Mouse (Mus musculus) MEL (cell line): Measurements from ENCODE around the gene Ppp6c. TPM values are rescaled to one million over a fixed set of nuclear protein-coding genes. Genes with fewer than 3 reads are reported as not detected.

ENCODE experiments used
- DNase-seq: peaks from one replicate; pipeline ENCODE4 v3.0.0; 2011; ENCODE audit warnings: low read depth, low spot score
- H3K27ac ChIP-seq: 2 replicates; pipeline ENCODE4 v1.5.1; 2012; ENCODE audit warnings: low read depth, mild to moderate bottlenecking, control low read depth, low read length, moderate library complexity; ENCODE audit not compliant: control insufficient read depth
- H3K27me3 ChIP-seq, 2 experiments: fragments of 150-350 bp in 1 of 2; sonication (generic) in 1 of 2; 2 replicates each; pipeline ENCODE4 v1.6.1; 2012; ENCODE audit warnings: low read length in 2 of 2, mild to moderate bottlenecking in 2 of 2, improper control_type of control experiment in 1 of 2, moderate library complexity in 1 of 2; ENCODE audit not compliant: insufficient read depth in 2 of 2, control insufficient read depth in 1 of 2
- H3K36me3 ChIP-seq, 2 experiments: 2 replicates each; pipeline ENCODE4 v1.6.1; 2012 to 2014; ENCODE audit warnings: low read length in 2 of 2, improper control_type of control experiment in 1 of 2, inconsistent platforms in 1 of 2, mild to moderate bottlenecking in 1 of 2; ENCODE audit not compliant: insufficient read depth in 2 of 2, control insufficient read depth in 1 of 2
- H3K4me1 ChIP-seq, 2 experiments: fragments of 150-350 bp in 1 of 2; sonication (generic) in 1 of 2; 2 replicates each; pipeline ENCODE4 v1.6.1; 2012; ENCODE audit warnings: low read length in 2 of 2, improper control_type of control experiment in 1 of 2, mild to moderate bottlenecking in 1 of 2; ENCODE audit not compliant: insufficient read depth in 2 of 2, control insufficient read depth in 1 of 2
- H3K4me3 ChIP-seq, 2 experiments: fragments of 150-350 bp in 1 of 2; sonication (generic) in 1 of 2; 2 replicates each; pipeline ENCODE4 v1.5.1; 2012; ENCODE audit warnings: low read depth in 2 of 2, low read length in 2 of 2, mild to moderate bottlenecking in 2 of 2, moderate library complexity in 2 of 2, control low read depth in 1 of 2, improper control_type of control experiment in 1 of 2; ENCODE audit not compliant: control insufficient read depth in 1 of 2, insufficient read depth in 1 of 2
- H3K79me2 ChIP-seq: 2 replicates; pipeline ENCODE4 v1.6.1; 2012; ENCODE audit warnings: mild to moderate bottlenecking, low read length, moderate library complexity; ENCODE audit not compliant: control insufficient read depth, poor library complexity, insufficient read depth
- H3K9ac ChIP-seq: 2 replicates; pipeline ENCODE4 v1.6.1; 2012; ENCODE audit warnings: low read depth, mild to moderate bottlenecking, control low read depth, low read length, moderate library complexity; ENCODE audit not compliant: control insufficient read depth, poor library complexity, severe bottlenecking
- H3K9me3 ChIP-seq: fragments of 150-350 bp; sonication (generic); replicated peaks from 2 replicates; pipeline ENCODE4 v1.6.1; 2012; ENCODE audit warnings: mild to moderate bottlenecking, low read length, improper control_type of control experiment, moderate library complexity; ENCODE audit not compliant: insufficient read depth
- BHLHE40 ChIP-seq: IDR thresholded peaks from 2 replicates; pipeline ENCODE4 v1.6.1; 2012; ENCODE audit warnings: low read depth, mild to moderate bottlenecking, inconsistent platforms, low read length, improper control_type of control experiment, borderline replicate concordance
- CHD1 ChIP-seq: IDR thresholded peaks from 2 replicates; pipeline ENCODE4 v1.6.1; 2012; ENCODE audit warnings: low read depth, mild to moderate bottlenecking, inconsistent platforms, low read length, improper control_type of control experiment
- CTCF ChIP-seq, 3 experiments: IDR thresholded peaks in 2 of 3; conservative IDR thresholded peaks in 1 of 3; 2 replicates each; pipeline ENCODE4 v1.5.1; 2011 to 2012; ENCODE audit warnings: low read length in 3 of 3, low read depth in 2 of 3, mild to moderate bottlenecking in 2 of 3, improper control_type of control experiment in 1 of 3, inconsistent platforms in 1 of 3, mixed read lengths in 1 of 3, moderate library complexity in 1 of 3; ENCODE audit not compliant: control insufficient read depth in 1 of 3, insufficient read depth in 1 of 3, poor library complexity in 1 of 3, severe bottlenecking in 1 of 3
- ELF1 ChIP-seq: IDR thresholded peaks from 2 replicates; pipeline ENCODE4 v1.6.1; 2014; ENCODE audit warnings: low read depth, mild to moderate bottlenecking, inconsistent platforms, low read length, improper control_type of control experiment, moderate library complexity
- GABPA ChIP-seq: IDR thresholded peaks from 2 replicates; pipeline ENCODE4 v1.6.1; 2012; ENCODE audit warnings: low read depth, mild to moderate bottlenecking, inconsistent platforms, low read length, improper control_type of control experiment, moderate library complexity
- GATA1 ChIP-seq: IDR thresholded peaks from 2 replicates; pipeline ENCODE4 v1.6.1; 2011; ENCODE audit warnings: low read depth, low read length, improper control_type of control experiment
- HCFC1 ChIP-seq: IDR thresholded peaks from 2 replicates; pipeline ENCODE4 v1.6.1; 2012; ENCODE audit warnings: low read depth, mild to moderate bottlenecking, inconsistent platforms, low read length, improper control_type of control experiment, moderate library complexity
- MAFK ChIP-seq: IDR thresholded peaks from 2 replicates; pipeline ENCODE4 v1.6.1; 2011; ENCODE audit warnings: low read depth, mild to moderate bottlenecking, low read length, improper control_type of control experiment, borderline replicate concordance
- MAX ChIP-seq: IDR thresholded peaks from 2 replicates; pipeline ENCODE4 v1.6.1; 2011; ENCODE audit warnings: low read length, improper control_type of control experiment
- MAZ ChIP-seq: IDR thresholded peaks from 2 replicates; pipeline ENCODE4 v1.6.1; 2012; ENCODE audit warnings: low read depth, mild to moderate bottlenecking, inconsistent platforms, low read length, improper control_type of control experiment
- MEF2A ChIP-seq: IDR thresholded peaks from 2 replicates; pipeline ENCODE4 v1.6.1; 2014; ENCODE audit warnings: low read depth, mild to moderate bottlenecking, inconsistent platforms, low read length, improper control_type of control experiment; ENCODE audit not compliant: poor library complexity, insufficient replicate concordance, severe bottlenecking; ENCODE audit errors: extremely low read depth
- MXI1 ChIP-seq: IDR thresholded peaks from 2 replicates; pipeline ENCODE4 v1.6.1; 2011; ENCODE audit warnings: mild to moderate bottlenecking, low read depth, low read length, improper control_type of control experiment
- MYC ChIP-seq: IDR thresholded peaks from 2 replicates; pipeline ENCODE4 v1.6.1; 2011; ENCODE audit warnings: low read depth, mild to moderate bottlenecking, low read length, improper control_type of control experiment, moderate library complexity
- NRF1 ChIP-seq: IDR thresholded peaks from 2 replicates; pipeline ENCODE4 v1.6.1; 2014; ENCODE audit warnings: low read depth, mild to moderate bottlenecking, inconsistent platforms, low read length, improper control_type of control experiment, moderate library complexity; ENCODE audit not compliant: poor library complexity, insufficient read depth, severe bottlenecking
- POLR2AphosphoS2 ChIP-seq: IDR thresholded peaks from 2 replicates; pipeline ENCODE4 v1.6.1; 2011; ENCODE audit warnings: low read length, improper control_type of control experiment
- RAD21 ChIP-seq: IDR thresholded peaks from 2 replicates; pipeline ENCODE4 v1.6.1; 2011; ENCODE audit warnings: mild to moderate bottlenecking, low read depth, low read length, improper control_type of control experiment
- RCOR1 ChIP-seq: IDR thresholded peaks from 2 replicates; pipeline ENCODE4 v1.6.1; 2012; ENCODE audit warnings: low read depth, mild to moderate bottlenecking, inconsistent platforms, low read length, improper control_type of control experiment
- SIN3A ChIP-seq: IDR thresholded peaks from 2 replicates; pipeline ENCODE4 v1.6.1; 2012; ENCODE audit warnings: low read length, improper control_type of control experiment, inconsistent platforms
- SMC3 ChIP-seq: IDR thresholded peaks from 2 replicates; pipeline ENCODE4 v1.6.1; 2011; ENCODE audit warnings: low read depth, low read length, improper control_type of control experiment
- TAL1 ChIP-seq: IDR thresholded peaks from 2 replicates; pipeline ENCODE4 v1.6.1; 2012; ENCODE audit warnings: mild to moderate bottlenecking, inconsistent platforms, low read length, moderate library complexity, mixed read lengths
- TBP ChIP-seq: IDR thresholded peaks from 2 replicates; pipeline ENCODE4 v1.8.0; 2011; ENCODE audit warnings: low read depth, low read length, improper control_type of control experiment
- TCF12 ChIP-seq: IDR thresholded peaks from 2 replicates; pipeline ENCODE4 v1.6.1; 2014; ENCODE audit warnings: low read depth, mild to moderate bottlenecking, inconsistent platforms, low read length, improper control_type of control experiment, moderate library complexity
- USF2 ChIP-seq, 2 experiments: IDR thresholded peaks; 2 replicates each; pipeline ENCODE4 v1.6.1; 2011 to 2012; ENCODE audit warnings: improper control_type of control experiment in 2 of 2, low read length in 2 of 2, borderline replicate concordance in 1 of 2, inconsistent platforms in 1 of 2, low read depth in 1 of 2, mild to moderate bottlenecking in 1 of 2; ENCODE audit not compliant: insufficient read depth in 1 of 2
- ZC3H11A ChIP-seq: IDR thresholded peaks from 2 replicates; pipeline ENCODE4 v1.6.1; 2012; ENCODE audit warnings: low read depth, mild to moderate bottlenecking, inconsistent platforms, low read length, improper control_type of control experiment
- ZKSCAN1 ChIP-seq: IDR thresholded peaks from 2 replicates; pipeline ENCODE4 v1.6.1; 2012; ENCODE audit warnings: low read depth, mild to moderate bottlenecking, inconsistent platforms, low read length, improper control_type of control experiment, moderate library complexity
- ZMIZ1 ChIP-seq: IDR thresholded peaks from 2 replicates; pipeline ENCODE4 v1.6.1; 2012; ENCODE audit warnings: low read depth, mild to moderate bottlenecking, inconsistent platforms, low read length, improper control_type of control experiment, moderate library complexity
- ZNF384 ChIP-seq: IDR thresholded peaks from 2 replicates; pipeline ENCODE4 v1.6.1; 2012; ENCODE audit warnings: low read depth, mild to moderate bottlenecking, inconsistent platforms, low read length, improper control_type of control experiment
- polyA plus RNA-seq, 2 experiments: library from polyadenylated mRNA; stranded (reverse) in 1 of 2; unstranded in 1 of 2; fragments of >175 nt in 1 of 2; fragments of >200 nt in 1 of 2; gene quantifications; 2 replicates each; pipeline versions ENCODE4 v1.2.1 to v1.2.4; 2012; ENCODE audit warnings: low replicate concordance in 2 of 2, low read depth in 1 of 2; ENCODE audit not compliant: insufficient read length in 2 of 2, insufficient read depth in 1 of 2, missing spikeins in 1 of 2
- total RNA-seq: library from RNA; depleted of rRNA; stranded (reverse); fragments of 300-350 nt; gene quantifications from 2 replicates; pipeline ENCODE4 v1.2.3, GENCODE M21; 2012

Gene Ppp6c
- total and polyA plus RNA-seq, 3 experiments, result 34.9 to 43.1 TPM; not detected in 1

DNA sequence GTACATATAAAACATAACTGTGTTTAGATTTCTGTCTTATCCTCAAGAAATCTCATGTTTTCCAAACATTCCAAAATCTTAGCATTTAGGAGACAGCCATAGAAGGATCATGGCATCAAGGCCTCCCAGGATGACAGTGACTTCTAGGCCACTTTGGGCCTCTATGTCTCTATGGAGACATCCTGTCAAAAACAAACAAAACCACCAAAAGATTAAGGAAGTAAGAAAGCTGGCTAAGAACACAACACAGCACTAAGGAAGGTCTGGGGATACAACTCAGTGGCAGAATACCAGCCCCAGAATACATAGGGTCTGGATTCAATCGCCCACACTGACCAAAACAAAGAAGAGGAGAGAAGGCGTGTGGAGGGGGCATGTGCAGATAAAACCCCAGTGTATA is 22.9 kb downstream of the Ppp6c start:
- TF ChIP-seq POLR2AphosphoS2, result no peak
- no peak for TF ChIP-seq TAL1
- TF ChIP-seq BHLHE40, result no peak
- TF ChIP-seq MEF2A, result no peak
- TF ChIP-seq RCOR1, result no peak
- TF ChIP-seq MAZ, result no peak
- TF ChIP-seq MAX, result no peak
- TF ChIP-seq USF2 (IDR thresholded peaks at IDR 0.05; ENCODE audit: borderline replicate concordance in 1 of 2, insufficient read depth in 1 of 2, low read depth in 1 of 2, low read length in 2 of 2), result no peak
- TF ChIP-seq HCFC1, result no peak
- no peak for TF ChIP-seq CTCF (IDR thresholded peaks at IDR 0.05 in 2 of 3, conservative IDR thresholded peaks at IDR 0.05 in 1 of 3; ENCODE audit: control insufficient read depth in 1 of 3, insufficient read depth in 1 of 3, low read depth in 2 of 3, low read length in 3 of 3, poor library complexity in 1 of 3, severe bottlenecking in 1 of 3)
- no peak for TF ChIP-seq GABPA
- TF ChIP-seq ZC3H11A, result no peak
- TF ChIP-seq GATA1, result no peak
- TF ChIP-seq ZNF384, result no peak
- TF ChIP-seq SMC3, result no peak
- TF ChIP-seq RAD21, result no peak
- no peak for TF ChIP-seq TCF12
- no peak for TF ChIP-seq MYC
- Histone ChIP-seq H3K4me1 (no peaks in the 10 kb centered on the region), H3K9me3 (no peaks in the 10 kb centered on the region), H3K9ac (no peak overlapping the region), H3K36me3 (peaks cover 0 to 31% of the 10 kb centered on the region in 2 experiments; a peak in 2 of 4 replicates), H3K27me3 (no peaks in the 10 kb centered on the region), H3K4me3 (no peak overlapping the region), H3K79me2 (no peaks in the 10 kb centered on the region), H3K27ac (no peak overlapping the region)
- no peak for DNase-seq

DNA sequence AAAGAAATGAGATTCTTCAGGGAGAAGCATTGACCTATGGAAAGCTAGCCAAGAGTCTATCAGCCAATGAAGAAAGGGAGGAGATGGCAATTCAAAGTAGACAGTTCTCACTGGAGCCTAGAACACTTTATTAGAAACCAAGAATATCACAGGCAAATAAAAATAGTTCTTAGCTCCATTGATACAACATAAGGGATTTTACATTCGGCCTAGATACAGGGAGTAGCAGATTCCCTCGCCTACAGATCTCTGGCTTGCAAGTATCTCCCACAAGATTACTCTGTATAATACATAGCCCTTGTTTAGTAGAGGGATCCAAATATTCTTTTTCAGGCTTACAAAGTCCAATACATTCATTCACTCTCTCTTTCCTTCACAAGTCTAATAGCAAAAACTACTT is 31.4 kb downstream of the Ppp6c start:
- Histone ChIP-seq H3K79me2 (peaks cover 4% of the 10 kb centered on the region; the same call in 1 of the 2 replicates), H3K9me3 (no peaks in the 10 kb centered on the region), H3K4me3 (no peak overlapping the region), H3K4me1 (no peaks in the 10 kb centered on the region), H3K27me3 (no peaks in the 10 kb centered on the region), H3K36me3 (peaks cover 0 to 6% of the 10 kb centered on the region in 2 experiments; a peak in 2 of 4 replicates), H3K27ac (no peak overlapping the region), H3K9ac (no peak overlapping the region)
- TF ChIP-seq MAFK, result no peak
- TF ChIP-seq ZC3H11A, result no peak
- no peak for TF ChIP-seq SMC3
- no peak for TF ChIP-seq MAX
- TF ChIP-seq ZMIZ1, result no peak
- no peak for TF ChIP-seq USF2 (IDR thresholded peaks at IDR 0.05; ENCODE audit: borderline replicate concordance in 1 of 2, insufficient read depth in 1 of 2, low read depth in 1 of 2, low read length in 2 of 2)
- TF ChIP-seq CTCF (IDR thresholded peaks at IDR 0.05 in 2 of 3, conservative IDR thresholded peaks at IDR 0.05 in 1 of 3; ENCODE audit: control insufficient read depth in 1 of 3, insufficient read depth in 1 of 3, low read depth in 2 of 3, low read length in 3 of 3, poor library complexity in 1 of 3, severe bottlenecking in 1 of 3), result no peak
- no peak for TF ChIP-seq ZNF384
- TF ChIP-seq ZKSCAN1, result no peak
- TF ChIP-seq CHD1, result no peak
- no peak for TF ChIP-seq SIN3A
- no peak for TF ChIP-seq ELF1
- no peak for TF ChIP-seq NRF1
- TF ChIP-seq TCF12, result no peak
- TF ChIP-seq TBP, result no peak
- no peak for TF ChIP-seq MXI1
- TF ChIP-seq RAD21, result no peak
- no peak for TF ChIP-seq MEF2A
- no peak for TF ChIP-seq GATA1
- TF ChIP-seq, all 39 proteins: peak for 0
- no peak for DNase-seq
